Mouse (Mus musculus): ENCODE measurements around the gene Cd164. TPM values are rescaled to one million over a fixed set of nuclear protein-coding genes. Genes with fewer than 3 reads are reported as not detected.

The Cd164 gene
- polyA plus RNA-seq, 1 experiment from 2014 or later = 108 TPM

Other genes starting within 250 kb of the Cd164 start
- gene Fig4, start 216.2 kb upstream of the Cd164 start, polyA plus RNA-seq (2016; fragmentation: Nextera tagmentation; extraction: Ambion mirVana) = 16.3 and 21.3 TPM in 2 replicates
- gene Ak9, start 215.4 kb upstream of the Cd164 start, polyA plus RNA-seq (2016; fragmentation: Nextera tagmentation; extraction: Ambion mirVana) = 0.04 TPM in 2 replicates
- gene Zbtb24, start 69.0 kb upstream of the Cd164 start, polyA plus RNA-seq (2016; fragmentation: Nextera tagmentation; extraction: Ambion mirVana) = 17.6 and 18.9 TPM in 2 replicates
- 49.1 and 53.7 TPM in 2 replicates for gene Mical1, start 43.1 kb upstream of the Cd164 start, polyA plus RNA-seq (2016; fragmentation: Nextera tagmentation; extraction: Ambion mirVana)
- 68.7 and 72.2 TPM in 2 replicates for gene Smpd2, start 29.0 kb upstream of the Cd164 start, polyA plus RNA-seq (2016; fragmentation: Nextera tagmentation; extraction: Ambion mirVana)
- gene Ppil6, start 29.0 kb upstream of the Cd164 start, polyA plus RNA-seq (2016; fragmentation: Nextera tagmentation; extraction: Ambion mirVana) = 0.76 and 1.7 TPM in 2 replicates
- 0.32 and 0.34 TPM in 2 replicates for gene Ccdc162, start 197.2 kb downstream of the Cd164 start, polyA plus RNA-seq (2016; fragmentation: Nextera tagmentation; extraction: Ambion mirVana)